Mouse (Mus musculus): Measurements from ENCODE around the gene Rab3c. TPM values are rescaled to one million over a fixed set of nuclear protein-coding genes. Genes with fewer than 3 reads are reported as not detected.

Rab3c gene
- total RNA-seq, 2 experiments from 2014 or later, result 161 to 162 TPM

- intact Hi-C loops (cut with DNase I), result no loop called here
- DNase-seq (ENCODE audit: extremely low spot score in 1 of 2, low spot score in 2 of 2), result peak in 1 of 2 experiments; percentile 17
These were observed 163.9 kb downstream of the Rab3c start for GRCm38 (mm10) chr13:110116892-110117291.

- DNase-seq (ENCODE audit: extremely low spot score in 1 of 2, low spot score in 2 of 2), result no peak
- intact Hi-C loops (cut with DNase I), result no loop called here
These were observed 164.5 kb downstream of the Rab3c start for GRCm38 (mm10) chr13:110116316-110116715.

DNA sequence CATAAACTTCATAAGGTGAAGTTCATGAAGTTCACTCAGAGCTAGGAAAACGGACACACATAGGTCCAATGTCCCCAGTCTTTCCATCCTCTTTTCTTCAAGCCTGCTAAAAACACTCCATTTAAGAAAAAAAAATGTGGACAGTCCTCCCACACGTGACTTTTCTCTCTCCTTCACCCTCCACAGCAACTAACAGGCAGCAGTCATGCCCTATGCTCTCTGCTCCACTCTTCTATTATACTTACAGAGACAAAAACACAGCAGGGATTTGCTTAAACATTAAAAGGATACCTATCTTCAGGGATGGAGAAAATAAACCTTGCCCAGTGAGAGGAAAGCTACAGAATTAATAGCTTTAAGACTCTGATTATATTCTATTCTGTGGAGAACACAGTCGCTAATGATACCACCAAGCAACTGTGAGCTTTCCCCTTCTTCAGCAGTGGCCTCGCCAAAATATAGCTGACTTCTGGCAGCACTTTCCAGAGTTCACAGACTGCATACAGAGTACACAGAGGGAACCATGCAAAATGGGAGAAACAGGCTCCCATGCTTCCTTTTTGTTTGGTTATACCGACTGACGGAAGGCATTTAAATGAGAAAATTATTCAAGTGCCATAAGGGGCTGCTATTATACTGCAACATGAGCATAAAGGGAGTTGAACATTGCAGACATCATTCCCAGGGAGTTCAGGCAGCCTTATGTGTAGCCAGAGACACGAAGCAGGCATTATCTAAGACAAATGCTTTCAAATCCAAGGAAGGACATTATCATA, 165.7 kb downstream of the Rab3c start:
- intact Hi-C loops (cut with DNase I), result no loop called here
- DNase-seq (ENCODE audit: extremely low spot score in 1 of 2, low spot score in 2 of 2), result no peak

DNA sequence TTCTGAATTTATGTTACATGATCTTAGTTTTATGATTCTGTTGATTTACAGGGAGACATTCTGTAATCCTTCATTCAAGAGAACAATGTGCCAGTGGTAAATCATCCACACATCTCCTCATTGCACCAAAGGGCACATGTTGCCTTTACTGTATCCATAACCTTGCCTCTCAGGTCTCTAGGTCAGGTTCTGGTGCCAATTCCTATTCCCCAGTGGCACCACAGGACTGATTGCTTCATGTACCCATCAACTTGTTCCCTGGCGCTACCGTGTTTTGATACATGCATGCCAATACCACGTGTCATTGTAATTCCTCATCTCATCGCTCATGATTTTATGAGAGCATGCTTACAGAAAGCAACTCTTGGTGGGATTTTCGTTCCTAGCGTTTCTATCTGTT, 167.1 kb downstream of the Rab3c start:
- DNase-seq (ENCODE audit: extremely low spot score in 1 of 2, low spot score in 2 of 2), result no peak
- intact Hi-C loops (cut with DNase I), result no loop called here

DNA sequence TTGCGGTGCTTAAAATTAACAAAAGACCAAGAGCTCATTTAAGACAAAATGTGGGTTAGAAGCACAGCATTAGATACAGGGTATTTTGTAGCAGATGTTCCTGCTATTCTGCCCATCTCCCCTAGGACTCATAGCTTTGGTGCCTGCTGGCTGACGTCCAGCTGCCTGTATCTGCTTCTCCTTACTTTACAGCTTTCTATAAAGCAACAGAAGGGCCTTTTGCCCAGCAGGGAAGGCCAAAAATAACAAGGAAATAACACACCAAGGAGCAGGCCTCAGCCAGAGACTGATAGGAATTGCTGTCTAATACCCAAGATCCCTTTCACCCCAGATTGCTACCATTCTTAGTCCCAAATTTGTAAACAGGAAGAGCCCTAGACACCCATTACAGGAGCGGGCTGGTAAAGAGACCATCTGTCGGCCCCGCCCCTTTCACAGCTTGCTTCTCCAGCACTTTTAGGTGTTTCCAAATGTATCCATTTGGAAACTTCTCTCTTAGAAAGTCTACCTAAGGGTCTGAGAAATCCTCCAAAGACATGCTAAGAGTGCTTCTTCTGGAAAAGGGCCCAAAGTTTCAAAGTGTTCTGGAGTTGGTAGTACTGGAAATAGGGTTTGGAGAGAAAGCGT, 183.3 kb downstream of the Rab3c start:
- intact Hi-C loops (cut with DNase I), result no loop called here
- DNase-seq (ENCODE audit: extremely low spot score in 1 of 2, low spot score in 2 of 2), result peak; percentile 21 to 46

DNA sequence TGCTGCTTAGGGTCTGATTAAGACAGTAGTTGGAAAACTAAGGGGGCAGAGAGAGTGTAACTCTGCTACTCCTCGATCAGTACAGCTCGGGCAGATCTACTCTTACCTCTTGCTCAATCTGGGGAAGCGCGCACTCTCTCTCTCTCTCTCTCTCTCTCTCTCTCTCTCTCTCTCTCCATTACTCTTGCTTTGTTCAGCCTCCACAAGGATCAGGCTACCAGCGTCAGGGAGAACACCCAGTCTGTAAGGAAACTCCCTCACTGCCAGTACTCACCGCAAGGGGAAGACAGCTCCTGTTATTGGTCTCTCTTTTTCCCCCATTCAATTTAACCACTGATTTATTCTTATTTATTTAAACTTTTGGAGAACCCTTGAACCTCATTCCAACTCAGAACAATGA, 185.8 kb downstream of the Rab3c start:
- no peak for DNase-seq (ENCODE audit: extremely low spot score in 1 of 2, low spot score in 2 of 2)
- intact Hi-C loops (cut with DNase I), result no loop called here

- intact Hi-C loops (cut with DNase I), result no loop called here
- no peak for DNase-seq (ENCODE audit: extremely low spot score in 1 of 2, low spot score in 2 of 2)
These were observed 186.8 kb downstream of the Rab3c start for GRCm38 (mm10) chr13:110093720-110094685.

DNA sequence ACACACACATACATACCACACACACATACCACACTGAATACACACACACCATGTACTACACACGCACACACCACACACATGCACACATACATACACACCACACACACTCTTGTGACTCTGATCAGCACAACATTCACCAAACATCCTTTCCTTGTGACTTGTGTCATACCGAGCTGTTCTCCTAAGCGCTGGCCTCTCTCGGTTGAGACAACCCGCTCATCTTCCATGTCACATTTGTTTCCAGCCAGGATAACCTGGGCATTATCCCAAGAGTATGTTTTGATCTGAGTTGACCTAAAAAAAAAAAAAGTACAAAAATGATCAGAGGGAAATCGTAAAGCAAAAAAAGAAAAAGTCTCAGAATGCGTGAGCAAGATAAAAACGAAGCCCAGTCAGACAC, 196.8 kb downstream of the Rab3c start:
- intact Hi-C loops (cut with DNase I), result no loop called here
- DNase-seq (ENCODE audit: extremely low spot score in 1 of 2, low spot score in 2 of 2), result no peak

DNA sequence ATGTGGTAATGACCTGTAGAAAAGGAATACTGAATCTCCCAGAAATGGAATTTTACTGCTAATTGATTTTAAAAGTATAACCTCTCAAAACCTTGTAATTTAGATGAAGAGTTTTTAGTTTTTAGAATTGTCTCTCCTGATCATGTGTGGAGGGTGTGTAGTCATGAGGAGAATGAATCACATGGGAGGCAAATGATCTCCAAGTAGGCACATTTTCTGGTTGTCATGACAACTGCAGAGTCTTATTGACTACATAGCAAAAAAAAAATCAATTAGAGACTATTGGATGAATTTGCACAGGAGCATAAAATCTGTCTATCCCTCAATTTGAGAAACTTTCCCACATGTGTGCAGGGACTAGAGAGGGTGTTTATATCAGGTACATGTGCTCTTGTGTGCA, 199.6 kb downstream of the Rab3c start:
- DNase-seq (ENCODE audit: extremely low spot score in 1 of 2, low spot score in 2 of 2), result no peak
- intact Hi-C loops (cut with DNase I), result no loop called here

DNA sequence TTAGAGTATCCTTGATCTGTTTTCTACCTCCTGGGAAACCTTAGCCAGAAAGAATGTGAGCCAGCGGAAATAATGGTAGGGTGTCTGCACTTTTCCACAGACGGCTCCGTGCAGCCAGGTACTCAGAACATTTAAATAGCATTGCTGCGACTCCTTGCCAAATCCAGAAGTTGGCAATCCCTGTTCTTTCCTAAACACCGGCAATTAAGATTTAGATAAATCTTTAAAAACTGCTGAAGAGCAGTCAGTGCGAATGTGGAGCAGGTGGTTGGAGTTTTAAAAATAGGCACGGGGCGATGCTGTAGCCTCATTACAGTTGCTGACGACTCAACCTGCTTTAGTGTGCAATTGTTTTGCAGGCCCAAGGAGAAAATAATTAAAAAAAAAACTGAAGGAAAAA, 205.2 kb downstream of the Rab3c start:
- intact Hi-C loops (cut with DNase I), result no loop called here
- no peak for DNase-seq (ENCODE audit: extremely low spot score in 1 of 2, low spot score in 2 of 2)

DNA sequence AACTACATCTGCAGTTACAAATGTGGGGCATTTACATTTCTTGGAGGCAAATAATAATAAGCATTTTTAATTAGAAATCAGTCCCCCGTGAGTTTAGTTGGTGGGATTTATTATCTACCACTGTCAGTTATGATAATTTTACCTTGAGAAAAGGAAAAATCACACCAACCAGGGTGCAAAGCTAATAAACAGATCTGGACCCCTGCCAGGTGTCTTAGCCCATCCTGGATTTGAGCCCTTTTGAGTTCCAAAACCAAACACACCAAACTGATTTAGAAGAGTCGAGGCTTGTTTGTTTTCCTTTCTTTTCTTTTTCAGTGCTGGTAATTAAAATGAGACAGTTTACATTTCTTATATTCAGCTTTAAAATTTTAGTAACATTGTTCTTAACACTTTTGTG, 206.6 kb downstream of the Rab3c start:
- intact Hi-C loops (cut with DNase I), result loop anchor here (5.0 kb wide), 1 partner anchor 208 kb away; the partner anchor contains the start of gene Rab3c
- DNase-seq (ENCODE audit: extremely low spot score in 1 of 2, low spot score in 2 of 2), result no peak

DNA sequence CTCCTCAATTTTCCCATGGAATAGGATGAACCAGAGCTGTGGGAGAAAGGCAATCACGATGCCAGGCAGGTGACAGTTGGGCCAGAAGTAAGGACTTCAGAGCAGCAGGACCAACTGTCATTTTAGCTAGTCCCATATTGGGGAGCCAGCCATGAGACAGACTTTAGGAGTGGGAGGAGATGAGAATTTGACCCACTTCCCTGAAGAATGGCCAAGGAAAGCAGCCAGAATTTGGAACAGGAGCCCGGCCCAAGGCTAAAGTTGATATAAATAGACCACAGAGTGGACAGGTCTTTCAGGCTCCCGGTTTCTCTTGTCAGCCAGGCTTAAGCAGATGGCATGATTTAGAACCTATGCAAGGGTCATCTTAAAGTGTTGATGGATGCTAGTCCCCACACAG, 213.6 kb downstream of the Rab3c start:
- intact Hi-C loops (cut with DNase I), result no loop called here
- DNase-seq (ENCODE audit: extremely low spot score in 1 of 2, low spot score in 2 of 2), result no peak

DNA sequence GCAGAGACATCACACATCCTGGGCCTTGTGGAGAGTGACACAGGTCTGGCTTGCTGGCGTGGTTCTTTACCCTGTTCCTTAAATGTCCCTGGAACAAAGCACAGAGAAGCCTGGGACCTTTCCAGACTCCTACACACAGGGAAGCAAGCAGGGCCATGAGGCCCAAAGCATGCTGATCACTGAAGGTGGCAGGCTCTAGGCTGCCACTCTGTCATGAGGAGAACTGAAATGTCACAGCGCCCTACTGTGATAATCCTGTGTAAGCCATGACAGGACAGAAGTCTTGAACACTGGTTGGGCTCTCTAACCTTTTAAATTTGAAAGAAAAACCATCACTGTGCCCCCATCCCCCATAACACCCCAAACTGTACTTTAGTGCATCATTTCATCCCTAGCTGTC, 214.1 kb downstream of the Rab3c start:
- DNase-seq (ENCODE audit: extremely low spot score in 1 of 2, low spot score in 2 of 2), result no peak
- intact Hi-C loops (cut with DNase I), result no loop called here

DNA sequence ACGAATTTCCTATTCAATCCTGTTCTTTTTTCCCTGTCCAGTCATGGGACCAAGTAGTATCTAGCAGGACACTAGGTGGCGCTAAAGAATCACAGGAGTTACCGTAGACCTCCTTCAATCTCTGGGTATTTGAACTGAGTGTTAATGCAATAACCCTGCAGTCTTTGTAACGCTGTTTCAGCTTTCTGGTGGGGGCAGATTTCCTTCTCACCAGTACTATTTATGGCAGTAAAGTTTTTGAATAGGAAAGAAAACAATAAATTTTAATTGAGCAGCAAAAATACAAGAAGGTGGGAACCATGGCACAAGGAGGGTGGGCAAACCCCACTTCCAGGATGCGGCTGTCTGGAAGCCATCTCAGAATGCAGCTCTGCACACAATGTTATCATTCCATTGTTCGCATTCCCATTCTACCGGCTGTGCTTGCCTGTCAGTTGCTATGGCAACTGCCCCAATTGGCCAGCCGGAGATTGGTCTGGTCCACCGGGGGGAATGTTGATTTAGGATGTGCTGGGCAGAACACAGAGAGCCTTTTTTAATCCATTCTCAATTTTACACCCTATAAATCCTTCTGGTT, 217.9 kb downstream of the Rab3c start:
- DNase-seq (ENCODE audit: extremely low spot score in 1 of 2, low spot score in 2 of 2), result peak; percentile 58 to 80
- intact Hi-C loops (cut with DNase I), result loop anchor here (2.0 kb wide), 2 partner anchors 256 to 306 kb away; no protein-coding TSS in a partner anchor

- DNase-seq (ENCODE audit: extremely low spot score in 1 of 2, low spot score in 2 of 2), result no peak
These were observed 218.5 kb downstream of the Rab3c start for GRCm38 (mm10) chr13:110062288-110062687.

DNA sequence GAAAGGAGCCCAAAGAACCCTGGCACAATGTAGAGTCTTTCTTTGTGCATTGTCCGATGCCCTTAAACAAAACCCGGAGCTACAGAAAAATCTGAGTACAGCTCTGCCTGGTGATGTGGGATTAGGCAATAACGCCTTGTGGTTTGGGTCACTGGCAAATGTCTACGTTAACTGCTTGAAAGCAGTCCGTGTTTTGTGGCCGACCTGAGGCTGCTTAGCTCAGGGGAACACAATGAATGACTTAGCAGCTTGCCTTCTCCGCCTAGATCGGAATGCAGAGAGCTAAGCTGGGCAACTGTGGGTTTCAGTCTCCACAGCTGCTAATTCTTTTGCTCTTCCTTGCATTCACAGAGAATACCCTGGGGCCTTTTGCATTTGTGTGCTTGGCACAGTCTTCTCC, 226.3 kb downstream of the Rab3c start:
- intact Hi-C loops (cut with DNase I), result no loop called here
- DNase-seq (ENCODE audit: extremely low spot score in 1 of 2, low spot score in 2 of 2), result no peak

More at GRCm38 (mm10) chr13:110062288-110062687, 218.5 kb downstream of the Rab3c start:
- intact Hi-C loops (cut with DNase I), result loop anchor here (2.0 kb wide), 2 partner anchors 257 to 307 kb away; no protein-coding TSS in a partner anchor

DNA sequence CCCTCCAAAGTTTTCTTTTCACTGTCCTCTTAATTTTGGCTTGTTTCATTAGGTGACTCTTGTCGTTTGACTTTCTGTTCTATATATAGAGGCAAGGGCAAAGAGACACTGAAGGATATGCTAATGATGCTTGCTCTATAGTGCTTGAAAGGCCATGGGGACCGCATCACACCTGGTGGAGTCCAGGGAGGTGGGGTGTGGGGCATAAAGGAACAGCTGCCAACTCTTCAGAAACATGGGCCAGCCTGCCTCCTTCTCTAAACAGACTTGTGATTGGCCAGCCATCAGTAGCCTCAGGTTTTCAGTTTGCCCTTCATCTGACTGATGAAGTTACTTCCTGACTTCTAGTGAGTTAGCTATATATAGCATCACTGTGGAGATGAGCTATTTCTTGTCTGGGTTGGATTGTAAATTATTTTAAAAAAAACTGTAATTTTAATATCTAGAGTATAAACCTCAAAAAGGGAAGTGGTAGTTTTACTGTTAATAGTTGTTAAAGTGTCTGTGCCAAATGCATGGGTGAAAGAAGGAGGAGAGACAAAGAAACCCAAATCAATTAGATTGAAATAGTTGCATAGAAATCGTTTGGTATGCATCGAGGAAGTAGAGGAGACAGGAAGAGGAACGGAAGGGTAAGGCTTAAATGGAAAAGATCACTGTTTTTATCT, 231.9 kb downstream of the Rab3c start:
- intact Hi-C loops (cut with DNase I), result no loop called here
- no peak for DNase-seq (ENCODE audit: extremely low spot score in 1 of 2, low spot score in 2 of 2)

DNA sequence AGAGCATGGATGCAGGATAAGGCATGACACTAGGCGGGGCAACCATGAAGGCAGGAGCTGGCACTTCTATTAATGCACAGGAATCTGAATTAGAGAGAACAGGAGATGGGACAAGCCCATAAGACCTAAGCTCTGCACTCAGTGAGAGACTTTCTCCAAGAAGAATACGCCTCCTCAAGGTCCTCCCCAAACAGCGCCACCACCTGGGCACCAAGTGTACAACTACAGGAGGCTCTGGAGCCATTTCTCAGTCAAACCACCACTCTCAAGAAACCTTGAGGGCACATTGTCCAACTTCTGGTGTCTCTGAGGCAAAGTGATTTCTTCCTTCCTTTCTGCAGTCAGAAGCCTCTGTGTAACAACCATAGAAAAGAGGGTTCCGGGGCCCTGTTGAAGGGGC, 236.4 kb downstream of the Rab3c start:
- no peak for DNase-seq (ENCODE audit: extremely low spot score in 1 of 2, low spot score in 2 of 2)
- intact Hi-C loops (cut with DNase I), result no loop called here

All from left cerebral cortex, postnatal 10 days (tissue).